Mouse (Mus musculus): Measurements from ENCODE around the gene Zbtb44.

DNA sequence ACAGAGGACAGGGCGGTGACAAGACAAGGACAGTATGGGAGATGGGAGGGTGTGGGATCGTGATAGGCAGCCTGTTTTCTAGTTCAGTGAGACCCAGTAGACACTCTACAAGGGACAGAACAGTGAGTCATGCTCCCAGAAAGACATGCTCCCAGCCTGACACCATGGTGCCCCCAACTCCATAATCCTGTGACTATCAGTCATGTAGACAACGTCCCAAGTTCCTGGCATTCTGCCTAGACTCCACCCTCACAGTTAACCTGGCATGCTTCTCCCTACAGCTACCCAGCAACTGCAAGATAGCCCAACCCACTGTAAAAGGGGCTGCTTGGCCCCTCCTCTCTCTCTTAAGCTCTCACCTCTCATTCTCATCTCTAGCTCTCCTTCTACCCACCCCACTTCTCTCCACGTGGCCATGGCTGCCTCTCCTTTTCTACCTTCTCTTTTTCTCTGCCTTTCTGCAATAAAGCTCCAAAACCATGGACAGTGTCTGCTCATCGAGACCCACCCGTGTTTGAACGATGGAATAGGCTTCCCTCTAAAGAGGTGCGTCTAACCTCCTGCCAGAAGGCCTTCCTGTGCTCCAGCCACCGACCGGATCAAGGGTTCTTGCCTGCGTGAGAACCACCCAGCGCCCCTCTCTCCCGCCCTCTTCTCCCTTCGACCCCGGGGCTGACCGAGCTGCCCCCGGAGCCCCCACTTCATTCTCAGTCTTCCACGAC, 61.8 kb downstream of the Zbtb44 start:
- no peak for TF ChIP-seq CTCF (IDR thresholded peaks at IDR 0.05; ENCODE audit: control insufficient read depth, insufficient read depth, insufficient replicate concordance, low read depth, low read length)
- TF ChIP-seq POLR2A (IDR thresholded peaks at IDR 0.05; ENCODE audit: control insufficient read depth, low read depth, low read length) = no peak
